Mouse (Mus musculus) thymus, adult 2 months (tissue): ENCODE data around the gene Naa38.

Experiments used
- CTCF ChIP-seq: fragments of 200-500 bp; IDR thresholded peaks from 2 replicates; pipeline ENCODE4 v1.5.1; 2012; ENCODE audit warnings: mild to moderate bottlenecking, control low read depth, low read length, moderate library complexity, borderline replicate concordance; ENCODE audit not compliant: control insufficient read depth, poor library complexity, insufficient read depth; ENCODE audit errors: extremely low read depth
- POLR2A ChIP-seq: fragments of 200-500 bp; IDR thresholded peaks from 2 replicates; pipeline ENCODE4 v1.6.1; 2012; ENCODE audit warnings: mild to moderate bottlenecking, low read length, control low read depth, moderate library complexity; ENCODE audit not compliant: control insufficient read depth, poor library complexity, insufficient read depth; ENCODE audit errors: extremely low read depth

DNA sequence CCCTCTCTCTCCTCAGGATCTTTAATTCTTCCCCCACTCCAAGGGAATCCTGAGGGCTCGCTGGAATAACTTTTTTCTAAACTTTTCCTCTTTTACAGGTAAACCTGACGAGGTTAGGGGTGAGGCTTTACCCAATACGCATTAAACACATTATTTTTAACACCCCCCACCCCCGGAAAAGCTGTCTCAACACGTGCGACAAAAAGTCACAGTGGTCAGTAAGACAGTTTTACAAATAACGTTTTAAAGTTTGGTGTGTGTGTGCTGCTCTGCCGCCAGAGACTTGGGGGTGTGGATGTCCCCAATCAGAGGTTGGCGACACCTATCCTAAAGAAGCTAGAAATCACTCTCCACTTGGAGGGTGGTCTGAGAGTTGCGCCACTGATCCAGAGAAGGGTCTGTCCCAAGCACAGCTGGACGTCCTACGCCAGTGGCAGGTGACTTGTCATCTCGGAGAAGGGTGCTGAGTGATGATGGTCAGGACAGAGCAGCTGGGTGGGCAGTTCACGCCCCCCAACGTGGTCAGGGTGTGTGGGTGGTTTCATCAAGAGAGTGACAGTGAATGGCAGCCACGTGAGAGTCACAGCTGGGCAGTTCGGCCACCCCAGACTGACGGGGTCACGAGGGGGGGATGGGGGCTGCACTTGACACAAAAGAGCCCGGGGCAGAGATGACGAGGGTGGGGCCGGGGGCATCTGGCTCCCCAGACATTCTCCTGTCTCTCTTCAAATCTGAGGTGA lies 27.5 kb upstream of the Naa38 start:
- TF ChIP-seq CTCF (no peak), POLR2A (no peak)
